Mouse (Mus musculus) gastrocnemius, postnatal 10 days (tissue): ENCODE results near the gene Olfr812. TPM values are rescaled to one million over a fixed set of nuclear protein-coding genes. Genes with fewer than 3 reads are reported as not detected.
"Not testable (repeated sequence)": the region's sequence is repeated elsewhere in the genome, so short reads cannot be mapped to it uniquely, and the experiment has no call there.

Source experiments
- DNase-seq: peaks from one replicate; pipeline ENCODE4 v3.0.0; 2021; ENCODE audit warnings: mixed read lengths
- long read RNA-seq, 2 experiments: library from polyadenylated mRNA; stranded (forward); transcript quantifications; one replicate each; pipeline ENCODE4 v2.0.0; 2021
- total RNA-seq, 2 experiments: library from RNA; stranded (reverse); gene quantifications; 2 replicates each; pipeline ENCODE4 v1.2.3; 2021

Gene Olfr812
- total RNA-seq: not detected
- long read RNA-seq, experiment 1: 0 reads
- long read RNA-seq, experiment 2: 0 reads

DNA sequence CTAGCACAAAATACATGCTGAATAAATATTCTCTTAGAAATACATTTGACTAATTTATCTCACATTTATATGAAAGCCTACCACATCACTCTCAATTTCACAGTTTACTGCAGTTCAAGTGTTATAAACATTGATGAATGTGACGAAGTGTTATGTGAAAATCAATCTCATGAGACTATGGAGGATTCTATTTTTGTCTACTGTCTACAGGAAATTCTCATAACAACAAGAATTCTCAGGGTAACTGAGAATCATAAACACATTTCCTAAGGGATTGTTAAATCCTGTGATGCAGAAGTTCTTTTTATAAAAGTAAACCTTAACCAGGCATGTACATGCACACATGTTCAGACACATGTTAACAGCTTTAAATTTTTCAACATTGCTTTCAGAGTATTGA, at the start of gene Olfr812:
Olfr812 (minus strand) TSS at position 101 of the 400 bp plus-strand sequence.
- no peak for DNase-seq

- DNase-seq: no peak
Measured at GRCm38 (mm10) chr10:129885934-129886333, 40.0 kb upstream of the Olfr812 start.

GRCm38 (mm10) chr10:129885496-129885895, 39.6 kb upstream of the Olfr812 start:
- not testable (repeated sequence) for DNase-seq

DNA sequence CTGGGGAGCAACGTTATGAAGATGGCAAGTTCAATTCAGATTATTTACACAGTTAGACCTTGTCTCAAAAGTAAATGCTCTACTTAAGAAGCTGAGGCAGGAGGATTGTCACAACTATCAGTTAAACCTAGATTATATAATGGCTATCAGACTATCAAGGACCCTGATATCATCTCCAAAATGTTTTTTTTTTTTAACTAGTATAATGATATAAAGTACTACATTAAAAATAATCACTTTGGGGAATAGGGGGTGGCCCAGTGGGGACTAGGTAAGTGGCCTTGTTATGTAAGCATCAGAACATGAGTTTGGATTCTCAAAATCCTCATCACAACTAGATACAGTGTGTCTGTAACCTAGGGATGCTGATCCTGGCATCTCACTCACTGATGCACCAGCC, 33.9 kb upstream of the Olfr812 start, which contains the start of gene Olfr814:
Olfr814 (minus strand) TSS at position 101 of the 400 bp plus-strand sequence.
- not testable (repeated sequence) for DNase-seq

DNA sequence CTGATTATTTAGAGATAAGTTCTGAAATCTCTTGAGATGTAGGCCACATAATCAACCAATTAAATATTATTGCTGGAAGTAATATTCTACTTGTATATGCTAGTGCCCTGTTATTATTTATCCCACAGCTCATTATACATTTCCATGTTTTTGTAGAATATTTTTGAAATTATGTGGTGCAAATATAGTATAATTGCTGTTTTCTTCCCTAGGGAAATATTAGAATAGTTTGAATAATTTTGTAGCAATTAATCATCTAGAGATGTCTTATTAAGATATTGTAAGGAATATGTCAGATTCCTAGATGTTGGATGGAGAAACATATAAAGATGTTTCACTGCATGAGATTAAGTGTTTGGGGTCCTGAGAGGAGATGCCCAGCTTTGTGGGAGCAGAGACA, 9.2 kb upstream of the Olfr812 start, which contains the start of gene Olfr813:
Olfr813 (plus strand) TSS at position 301 of the 400 bp plus-strand sequence.
- no peak for DNase-seq

DNA sequence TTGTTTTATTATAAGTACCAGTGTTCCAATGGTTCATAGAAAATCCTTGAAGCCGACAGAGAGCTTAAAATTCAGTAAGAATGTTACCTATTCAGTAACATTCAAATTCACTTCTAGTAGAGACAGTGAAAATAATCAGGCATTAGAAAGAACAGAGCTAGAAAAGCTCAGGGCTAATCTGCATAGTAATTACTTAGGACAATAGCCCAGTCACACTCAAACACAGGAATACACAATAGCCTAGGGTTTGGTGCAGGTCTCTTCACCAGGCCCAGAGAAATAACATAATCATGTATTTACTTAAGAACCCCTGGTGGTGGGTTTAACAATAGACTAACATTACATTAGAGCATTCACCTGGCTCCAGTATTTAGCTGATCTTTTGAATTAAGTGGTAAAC, 1.4 kb upstream of the Olfr812 start:
- DNase-seq: no peak

DNA sequence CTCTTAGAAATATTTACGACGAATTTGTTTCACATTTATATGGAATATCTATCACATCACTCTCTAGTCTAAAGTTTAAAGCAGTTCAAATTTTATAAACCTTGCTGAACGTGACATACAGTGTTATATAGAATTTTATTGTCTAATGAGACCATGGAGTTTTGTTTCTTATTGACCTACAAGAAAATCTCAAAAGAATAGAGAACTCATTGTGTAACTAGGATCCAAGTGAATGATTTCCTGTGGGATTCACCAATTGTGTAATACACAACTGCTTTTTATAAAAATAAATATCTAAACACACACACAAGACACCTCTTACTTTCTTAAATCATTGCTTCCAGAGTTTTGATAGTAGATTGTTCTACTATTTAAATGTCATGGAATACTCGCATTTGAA, 41.6 kb downstream of the Olfr812 start, which contains the start of gene Olfr811:
Olfr811 (minus strand) TSS at position 101 of the 400 bp plus-strand sequence.
- no peak for DNase-seq

DNA sequence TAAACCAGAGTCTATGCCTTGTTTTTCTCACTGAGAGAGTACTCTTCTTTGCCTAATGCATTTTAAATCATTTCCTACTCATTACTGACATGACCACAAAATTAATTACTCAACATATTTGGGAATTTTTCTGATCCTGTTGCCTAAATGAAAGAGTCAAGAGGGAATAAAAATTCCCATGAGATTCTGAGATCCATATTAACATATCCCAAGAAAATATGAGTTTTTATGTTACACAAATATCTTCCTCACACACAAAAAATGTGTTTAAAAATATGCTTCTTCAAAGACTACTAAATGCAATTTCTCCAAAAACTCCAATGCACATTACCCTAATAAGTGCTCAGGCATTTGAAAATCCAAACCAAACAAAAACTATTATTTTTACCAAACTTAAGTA, 51.1 kb downstream of the Olfr812 start, which contains the start of gene Olfr810:
Olfr810 (minus strand) TSS at position 101 of the 400 bp plus-strand sequence.
- no peak for DNase-seq

Other genes starting within 250 kb of the Olfr812 start
- gene Olfr796, start 233.5 kb downstream of the Olfr812 start, total RNA-seq: not detected
- gene Olfr798, start 218.2 kb downstream of the Olfr812 start, total RNA-seq: not detected
- not detected for gene Olfr799, start 208.6 kb downstream of the Olfr812 start, total RNA-seq
- not detected for gene Olfr800, start 188.4 kb downstream of the Olfr812 start, total RNA-seq
- not detected for gene Olfr801, start 172.2 kb downstream of the Olfr812 start, total RNA-seq
- not detected for gene Olfr802, start 157.9 kb downstream of the Olfr812 start, total RNA-seq
- not detected for gene Olfr803, start 151.8 kb downstream of the Olfr812 start, total RNA-seq
- gene Olfr804, start 142.9 kb downstream of the Olfr812 start, total RNA-seq: not detected
- not detected for gene Olfr805, start 116.7 kb downstream of the Olfr812 start, total RNA-seq
- gene Olfr806, start 104.2 kb downstream of the Olfr812 start, total RNA-seq: not detected
- gene Olfr807, start 88.3 kb downstream of the Olfr812 start, total RNA-seq: not detected
- gene Olfr808, start 80.6 kb downstream of the Olfr812 start, total RNA-seq: not detected
- gene Olfr809, start 71.5 kb downstream of the Olfr812 start, total RNA-seq: not detected
- not detected for gene Olfr810, start 51.2 kb downstream of the Olfr812 start, total RNA-seq
- gene Olfr811, start 41.7 kb downstream of the Olfr812 start, total RNA-seq: not detected
- gene Olfr813, start 9.3 kb upstream of the Olfr812 start, total RNA-seq: not detected
- gene Olfr814, start 33.8 kb upstream of the Olfr812 start, total RNA-seq: not detected
- gene Olfr815, start 59.8 kb upstream of the Olfr812 start, total RNA-seq: not detected
- gene Olfr816, start 69.5 kb upstream of the Olfr812 start, total RNA-seq: not detected
- gene Olfr818, start 103.0 kb upstream of the Olfr812 start, total RNA-seq: not detected
- not detected for gene Olfr819, start 121.2 kb upstream of the Olfr812 start, total RNA-seq
- not detected for gene Olfr247, start 130.0 kb upstream of the Olfr812 start, total RNA-seq
- gene Gm10310, start 139.0 kb upstream of the Olfr812 start, total RNA-seq: not detected
- gene Olfr820, start 166.5 kb upstream of the Olfr812 start, total RNA-seq: not detected
- not detected for gene Olfr821, start 184.3 kb upstream of the Olfr812 start, total RNA-seq
- gene Olfr822, start 225.1 kb upstream of the Olfr812 start, total RNA-seq: not detected